Mouse (Mus musculus) lung, postnatal 0 days (tissue): ENCODE results near the gene Cd109. TPM values are rescaled to one million over a fixed set of nuclear protein-coding genes. Genes with fewer than 3 reads are reported as not detected.

ENCODE experiments used
- ATAC-seq: fragments of 200-750 bp; cut with Nextera tagmentation; 2 replicates; pipeline ENCODE4 v1.8.0; 2017; ENCODE audit warnings: moderate library complexity
- DNase-seq: peaks from one replicate; pipeline ENCODE4 v3.0.0-alpha.2; 2016; ENCODE audit warnings: low spot score
- H3K27ac ChIP-seq: fragments of 300-500 bp; sonication (generic); 2 replicates; pipeline ENCODE4 v1.5.1; 2014; ENCODE audit warnings: antibody characterized with exemption, mild to moderate bottlenecking, low read length, mixed read lengths
- H3K27me3 ChIP-seq: fragments of 300-500 bp; sonication (generic); replicated peaks from 2 replicates; pipeline ENCODE4 v1.6.1; 2014; ENCODE audit warnings: low read length, mixed read lengths; ENCODE audit not compliant: insufficient read depth
- H3K36me3 ChIP-seq: fragments of 300-500 bp; sonication (generic); 2 replicates; pipeline ENCODE4 v1.6.1; 2014; ENCODE audit warnings: low read length, mixed read lengths; ENCODE audit not compliant: insufficient read depth
- H3K4me1 ChIP-seq: fragments of 300-500 bp; sonication (generic); 2 replicates; pipeline ENCODE4 v1.6.1; 2014; ENCODE audit warnings: antibody characterized with exemption, low read depth, low read length, mixed read lengths; ENCODE audit not compliant: insufficient read depth
- H3K4me2 ChIP-seq: fragments of 300-500 bp; sonication (generic); replicated peaks from 2 replicates; pipeline ENCODE4 v1.6.1; 2014; ENCODE audit warnings: low read depth, mild to moderate bottlenecking, low read length, moderate library complexity, mixed read lengths
- H3K4me3 ChIP-seq: fragments of 300-500 bp; sonication (generic); 2 replicates; pipeline ENCODE4 v1.5.1; 2014; ENCODE audit warnings: low read depth, low read length
- H3K9ac ChIP-seq: fragments of 300-500 bp; sonication (generic); replicated peaks from 2 replicates; pipeline ENCODE4 v1.6.1; 2014; ENCODE audit warnings: low read depth, mild to moderate bottlenecking
- H3K9me3 ChIP-seq: fragments of 300-500 bp; sonication (generic); 2 replicates; pipeline ENCODE4 v1.6.1; 2016; ENCODE audit warnings: low read length, mixed read lengths
- CTCF ChIP-seq: IDR thresholded peaks from 2 replicates; pipeline ENCODE4 v1.5.1; 2016; ENCODE audit warnings: antibody characterized with exemption, mild to moderate bottlenecking
- EP300 ChIP-seq: IDR thresholded peaks from 2 replicates; pipeline ENCODE4 v1.6.1; 2016; ENCODE audit warnings: antibody characterized with exemption, mild to moderate bottlenecking, control low read depth
- WGBS: fragments of 180-500 bp; shearing (Covaris S2); extraction: QIAGEN DNeasy Blood & Tissue Kit; methylation state at CpG from one replicate; pipeline ENCODE4 v1.1.7; 2014; 5-methylcytosine and 5-hydroxymethylcytosine counted together
- polyA plus RNA-seq: library from polyadenylated mRNA; unstranded; fragments of >200 nt; fragmentation: Nextera tagmentation; extraction: Ambion mirVana; gene quantifications from 2 replicates; pipeline ENCODE4 v1.2.1, GENCODE M21; 2015

The Cd109 gene
- 2.7 TPM in 2 replicates for polyA plus RNA-seq

GRCm38 (mm10) chr9:78615401-78616021, at the start of gene Cd109:
Gene Cd109, plus strand, starts transcription at chr9:78615546.
- H3K36me3 ChIP-seq: no peaks in the 10 kb centered on the region
- DNase-seq (peak; percentile 65), ATAC-seq (peak; percentile 72)
- under 1% methylated on average over 43 of the region's 43 CpGs for WGBS
- no peaks in the 10 kb centered on the region for H3K9me3 ChIP-seq
- peak within 1 kb of the TSS; percentile 51 for H3K4me3 ChIP-seq
- H3K4me2 ChIP-seq: peak within 1 kb of the TSS; percentile 81
- no peaks in the 10 kb centered on the region; the same call in 1 of the 2 replicates for H3K4me1 ChIP-seq
- H3K9ac ChIP-seq: peak within 1 kb of the TSS; percentile 27
- no peaks in the 10 kb centered on the region; the same call in 1 of the 2 replicates for H3K27me3 ChIP-seq
- H3K27ac ChIP-seq: no peak within 1 kb of the TSS
- TF ChIP-seq CTCF: no peak
- TF ChIP-seq EP300: no peak

- no peak for DNase-seq
- no peaks in the 10 kb centered on the region for H3K27me3 ChIP-seq
- no peaks in the 10 kb centered on the region for H3K4me1 ChIP-seq
- peaks cover 13% of the 10 kb centered on the region for H3K36me3 ChIP-seq
- WGBS: 95% methylated on average over 9 of the region's 9 CpGs
- no peaks in the 10 kb centered on the region for H3K9me3 ChIP-seq
- H3K9ac ChIP-seq: no peak overlapping the region
- no peak overlapping the region for H3K27ac ChIP-seq
- H3K4me3 ChIP-seq: no peak overlapping the region
- no peak for ATAC-seq
- TF ChIP-seq EP300 (no peak), CTCF (no peak)
- H3K4me2 ChIP-seq: no peak overlapping the region
Observed at GRCm38 (mm10) chr9:78569934-78570333, 45.4 kb upstream of the Cd109 start.

- H3K4me2 ChIP-seq: no peak overlapping the region
- H3K9ac ChIP-seq: no peak overlapping the region
- H3K9me3 ChIP-seq: no peaks in the 10 kb centered on the region
- H3K4me1 ChIP-seq: no peaks in the 10 kb centered on the region
- H3K36me3 ChIP-seq: peaks cover 14% of the 10 kb centered on the region
- ATAC-seq: no peak
- WGBS: 91% methylated on average over 5 of the region's 5 CpGs
- no peak overlapping the region for H3K27ac ChIP-seq
- TF ChIP-seq CTCF: no peak
- TF ChIP-seq EP300: no peak
- H3K4me3 ChIP-seq: no peak overlapping the region
- DNase-seq: no peak
- no peaks in the 10 kb centered on the region for H3K27me3 ChIP-seq
Observed at GRCm38 (mm10) chr9:78576466-78576865, 38.9 kb upstream of the Cd109 start.

GRCm38 (mm10) chr9:78578824-78579223, 36.5 kb upstream of the Cd109 start:
- Histone ChIP-seq H3K4me2 (no peak overlapping the region), H3K9me3 (no peaks in the 10 kb centered on the region), H3K4me1 (no peaks in the 10 kb centered on the region), H3K27me3 (no peaks in the 10 kb centered on the region), H3K27ac (no peak overlapping the region), H3K36me3 (peaks cover 14% of the 10 kb centered on the region), H3K4me3 (no peak overlapping the region), H3K9ac (no peak overlapping the region)
- ATAC-seq: no peak
- no peak for TF ChIP-seq CTCF
- no peak for TF ChIP-seq EP300
- DNase-seq: no peak
- 85% methylated on average over 7 of the region's 7 CpGs for WGBS

GRCm38 (mm10) chr9:78579644-78580396, 35.5 kb upstream of the Cd109 start:
- WGBS: 43% methylated on average over 10 of the region's 10 CpGs
- H3K27ac ChIP-seq: peak overlapping the region; percentile 27
- peaks cover 10% of the 10 kb centered on the region; the same call in 1 of the 2 replicates for H3K36me3 ChIP-seq
- DNase-seq (peak; percentile 46), ATAC-seq (peak; percentile 85)
- TF ChIP-seq CTCF (no peak), EP300 (peak; percentile 38)
- H3K4me1 ChIP-seq: no peaks in the 10 kb centered on the region
- no peaks in the 10 kb centered on the region for H3K27me3 ChIP-seq
- H3K4me2 ChIP-seq: no peak overlapping the region
- no peaks in the 10 kb centered on the region for H3K9me3 ChIP-seq
- no peak overlapping the region for H3K9ac ChIP-seq
- no peak overlapping the region for H3K4me3 ChIP-seq

- Histone ChIP-seq H3K36me3 (no peaks in the 10 kb centered on the region), H3K4me1 (peaks cover 11% of the 10 kb centered on the region; the same call in 1 of the 2 replicates), H3K9ac (peak overlapping the region; percentile 44), H3K9me3 (no peaks in the 10 kb centered on the region), H3K27me3 (no peaks in the 10 kb centered on the region), H3K27ac (peak overlapping the region; percentile 82), H3K4me2 (peak overlapping the region; percentile 72), H3K4me3 (peak overlapping the region; percentile 63)
- no peak for TF ChIP-seq EP300
- peak; percentile 15 for TF ChIP-seq CTCF
- 3% methylated on average over 29 of the region's 31 CpGs for WGBS
- ATAC-seq: peak; percentile 27
- DNase-seq: peak; percentile 77
Observed at GRCm38 (mm10) chr9:78587218-78587883, 28.0 kb upstream of the Cd109 start.
